Mouse (Mus musculus) splenic B cell, adult 2 months (primary cell): ENCODE results near the gene Gm47955.
"Not testable (repeated sequence)": the region's sequence is repeated elsewhere in the genome, so short reads cannot be mapped to it uniquely, and the experiment has no call there.

ENCODE experiments used
- DNase-seq: peaks from one replicate; pipeline ENCODE4 v3.0.0-alpha.2; 2011; ENCODE audit warnings: low read depth, low spot score
- H3K27me3 ChIP-seq: 2 replicates; pipeline ENCODE4 v1.6.1; 2012; ENCODE audit warnings: mild to moderate bottlenecking, low read length, moderate library complexity, mixed read lengths; ENCODE audit not compliant: control insufficient read depth, poor library complexity, insufficient read depth, severe bottlenecking
- H3K36me3 ChIP-seq: 2 replicates; pipeline ENCODE4 v1.6.1; 2012; ENCODE audit warnings: mild to moderate bottlenecking, low read length, moderate library complexity, mixed read lengths; ENCODE audit not compliant: control insufficient read depth, poor library complexity, insufficient read depth, severe bottlenecking

Gm47955 gene

GRCm38 (mm10) chr1:82959870-82960385, at the start of gene Gm47955:
Gene Gm47955, plus strand, starts transcription at chr1:82960286.
- H3K36me3 ChIP-seq: no peaks in the 10 kb centered on the region
- no peak for DNase-seq
- no peaks in the 10 kb centered on the region for H3K27me3 ChIP-seq

DNA sequence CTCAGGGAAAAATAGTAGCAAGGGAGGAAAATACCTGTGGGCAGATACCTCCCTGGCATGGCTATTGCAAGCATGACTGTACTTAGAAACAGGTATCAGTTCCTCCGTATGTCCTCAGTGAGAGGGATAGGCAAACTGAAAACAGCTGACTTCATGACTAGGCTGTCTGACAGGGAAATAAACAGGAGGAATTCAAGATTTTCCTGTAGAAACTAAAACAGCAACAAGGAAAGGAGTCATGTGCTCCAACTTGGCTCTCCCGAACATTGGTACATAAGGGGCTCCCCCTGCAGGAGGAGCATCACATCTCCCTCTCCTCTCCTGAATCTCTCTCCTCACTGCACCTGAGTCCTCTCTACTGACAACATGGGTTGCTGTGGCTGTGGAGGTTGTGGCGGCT, 47.1 kb upstream of the Gm47955 start, which contains the start of gene A030005L19Rik:
Gene A030005L19Rik (plus strand): TSS at position 301 of the 400 bp plus-strand sequence.
- Histone ChIP-seq H3K36me3 (no peaks in the 10 kb centered on the region), H3K27me3 (no peaks in the 10 kb centered on the region)
- DNase-seq: no peak

GRCm38 (mm10) chr1:82913434-82913833, 46.7 kb upstream of the Gm47955 start:
- H3K27me3 ChIP-seq, H3K36me3 ChIP-seq, DNase-seq: not testable (repeated sequence)

GRCm38 (mm10) chr1:82924650-82925049, 35.4 kb upstream of the Gm47955 start, which contains the start of gene A030014E15Rik:
Gene A030014E15Rik, plus strand, starts transcription at chr1:82924917.
- Histone ChIP-seq H3K27me3 (no peaks in the 10 kb centered on the region), H3K36me3 (no peaks in the 10 kb centered on the region)
- no peak for DNase-seq

DNA sequence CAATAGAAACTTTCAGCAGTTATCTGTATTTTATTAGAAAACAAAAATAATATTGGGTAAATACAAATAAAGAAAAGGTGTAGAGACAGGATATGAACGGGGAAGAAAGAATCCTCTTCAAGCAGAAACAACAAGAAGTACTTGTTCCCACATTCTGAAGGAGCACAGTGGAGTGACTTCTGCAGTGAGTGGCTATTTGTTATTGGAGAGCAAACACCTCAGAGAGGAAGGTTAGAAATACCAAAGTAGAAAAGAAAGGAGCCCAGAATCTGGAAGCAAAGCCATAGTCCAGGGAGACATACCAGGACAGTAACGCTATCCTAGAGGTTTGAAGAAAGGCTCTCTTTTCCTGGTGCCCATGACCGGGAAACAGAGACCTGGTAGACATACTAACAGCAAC, 29.5 kb upstream of the Gm47955 start:
- DNase-seq, H3K36me3 ChIP-seq, H3K27me3 ChIP-seq: not testable (repeated sequence)

GRCm38 (mm10) chr1:82931326-82931725, 28.8 kb upstream of the Gm47955 start, which contains the start of gene Gm6217:
Gene Gm6217, minus strand, starts transcription at chr1:82931399.
- not testable (repeated sequence) for DNase-seq

GRCm38 (mm10) chr1:82938666-82939065, 21.4 kb upstream of the Gm47955 start:
- no peak for DNase-seq
- no peaks in the 10 kb centered on the region for H3K36me3 ChIP-seq
- H3K27me3 ChIP-seq: no peaks in the 10 kb centered on the region

More at GRCm38 (mm10) chr1:82931326-82931725, 28.8 kb upstream of the Gm47955 start, which contains the start of gene Gm6217:
- H3K36me3 ChIP-seq, H3K27me3 ChIP-seq: not testable (repeated sequence)

GRCm38 (mm10) chr1:82942505-82942904, 17.6 kb upstream of the Gm47955 start:
- not testable (repeated sequence) for DNase-seq, H3K36me3 ChIP-seq, H3K27me3 ChIP-seq

DNA sequence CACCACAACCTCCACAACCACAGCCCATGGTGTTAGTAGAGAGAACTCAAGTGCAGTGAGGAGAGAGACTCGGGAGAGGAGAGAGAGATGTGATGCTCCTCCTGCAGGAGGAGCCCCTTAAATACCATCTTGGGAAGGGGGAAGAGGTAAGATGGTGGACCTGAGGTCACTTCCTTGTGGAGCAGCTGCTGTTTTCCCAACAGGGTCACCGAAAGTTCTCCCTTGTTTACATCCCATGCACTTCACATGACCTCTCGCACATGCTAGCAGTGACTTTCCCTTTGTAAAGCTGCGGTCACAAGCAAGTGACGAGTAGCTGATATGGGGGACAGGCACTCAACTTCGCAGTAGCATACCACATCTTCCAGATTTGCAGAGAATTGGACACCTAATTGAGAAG, 16.8 kb upstream of the Gm47955 start, which contains the start of gene A030003K21Rik:
Gene A030003K21Rik (minus strand): TSS at position 94 of the 400 bp plus-strand sequence.
- H3K27me3 ChIP-seq, DNase-seq, H3K36me3 ChIP-seq: not testable (repeated sequence)

- H3K36me3 ChIP-seq, DNase-seq, H3K27me3 ChIP-seq: not testable (repeated sequence)
These were observed 14.1 kb upstream of the Gm47955 start for GRCm38 (mm10) chr1:82946029-82946428.

- H3K27me3 ChIP-seq: no peaks in the 10 kb centered on the region
- H3K36me3 ChIP-seq: no peaks in the 10 kb centered on the region
- no peak for DNase-seq
These were observed 11.5 kb upstream of the Gm47955 start for GRCm38 (mm10) chr1:82948601-82949000.

DNA sequence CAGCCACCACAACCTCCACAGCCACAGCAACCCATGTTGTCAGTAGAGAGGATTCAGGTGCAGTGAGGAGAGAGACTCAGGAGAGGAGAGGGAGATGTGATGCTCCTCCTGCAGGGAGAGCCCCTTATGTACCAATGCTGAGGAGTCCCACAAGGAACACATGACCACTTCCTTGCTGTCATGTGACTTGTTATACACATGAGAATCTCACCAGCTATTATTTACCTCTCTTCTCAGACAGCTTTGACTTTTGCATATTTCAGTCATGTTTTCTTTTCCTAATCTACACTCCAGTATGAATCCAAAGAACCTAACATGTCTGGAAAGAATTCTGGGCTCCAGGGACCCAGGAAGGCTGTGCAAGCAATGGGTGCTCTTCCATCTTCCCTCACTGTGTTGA, 4.2 kb upstream of the Gm47955 start, which contains the start of gene Gm7544:
Gene Gm7544 (minus strand): TSS at position 101 of the 400 bp plus-strand sequence.
- not testable (repeated sequence) for H3K36me3 ChIP-seq, H3K27me3 ChIP-seq, DNase-seq

GRCm38 (mm10) chr1:82966413-82966812, 6.3 kb downstream of the Gm47955 start:
- no peaks in the 10 kb centered on the region for H3K36me3 ChIP-seq
- no peak for DNase-seq
- no peaks in the 10 kb centered on the region for H3K27me3 ChIP-seq

GRCm38 (mm10) chr1:82972046-82972445, 12.0 kb downstream of the Gm47955 start:
- no peak for DNase-seq
- Histone ChIP-seq H3K27me3 (no peaks in the 10 kb centered on the region), H3K36me3 (no peaks in the 10 kb centered on the region)

DNA sequence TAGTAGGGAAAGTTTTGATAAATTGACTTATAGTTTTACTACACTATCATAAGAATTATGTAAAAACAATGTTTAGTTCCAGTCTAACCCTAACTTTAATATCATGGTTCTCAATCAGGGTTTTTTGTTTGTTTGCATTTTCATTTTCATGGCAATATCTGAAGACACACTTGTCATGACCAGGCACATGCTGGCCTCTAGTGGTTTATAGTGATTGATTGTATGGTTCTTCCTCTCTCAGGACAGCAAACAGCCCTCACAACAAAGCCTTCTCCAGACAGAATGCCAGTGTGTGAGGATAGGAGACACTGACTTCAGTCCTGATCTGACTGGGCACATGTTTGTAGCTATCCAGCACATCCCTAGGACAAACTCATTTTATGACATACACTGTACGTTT, 13.2 kb downstream of the Gm47955 start:
- DNase-seq: no peak
- Histone ChIP-seq H3K27me3 (no peaks in the 10 kb centered on the region), H3K36me3 (no peaks in the 10 kb centered on the region)

GRCm38 (mm10) chr1:82973901-82974300, 13.8 kb downstream of the Gm47955 start:
- Histone ChIP-seq H3K36me3 (no peaks in the 10 kb centered on the region), H3K27me3 (no peaks in the 10 kb centered on the region)
- DNase-seq: no peak
